Mouse (Mus musculus) olfactory bulb, adult 2 months (tissue): ENCODE results near the gene Ereg. TPM values are rescaled to one million over a fixed set of nuclear protein-coding genes. Genes with fewer than 3 reads are reported as not detected.

Experiments
- H3K27ac ChIP-seq: fragments of 200-500 bp; 2 replicates; pipeline ENCODE4 v1.5.1; 2012; ENCODE audit warnings: low read depth, low read length; ENCODE audit not compliant: insufficient read depth
- H3K4me1 ChIP-seq: fragments of 200-500 bp; 2 replicates; pipeline ENCODE4 v1.6.1; 2012; ENCODE audit warnings: low read length; ENCODE audit not compliant: control insufficient read depth, insufficient read depth
- H3K4me3 ChIP-seq: fragments of 200-500 bp; 2 replicates; pipeline ENCODE4 v1.5.1; 2012; ENCODE audit warnings: mild to moderate bottlenecking, low read depth, low read length, moderate library complexity; ENCODE audit not compliant: insufficient read depth
- CTCF ChIP-seq: fragments of 200-500 bp; IDR thresholded peaks from 2 replicates; pipeline ENCODE4 v1.5.1; 2012; ENCODE audit warnings: low read depth, mild to moderate bottlenecking, low read length, moderate library complexity; ENCODE audit not compliant: insufficient read depth
- POLR2A ChIP-seq: fragments of 200-500 bp; IDR thresholded peaks from 2 replicates; pipeline ENCODE4 v1.6.1; 2012; ENCODE audit warnings: mild to moderate bottlenecking, low read depth, low read length, moderate library complexity; ENCODE audit not compliant: insufficient read depth
- whole genome bisulfite sequencing: fragments of 180-500 bp; shearing (Covaris S2); methylation state at CpG from one replicate; pipeline ENCODE4 v1.1.7; 2018; 5-methylcytosine and 5-hydroxymethylcytosine counted together
- polyA plus RNA-seq: library from polyadenylated mRNA; stranded (reverse); fragments of >200 nt; gene quantifications from 2 replicates; pipeline ENCODE4 v1.2.4, GENCODE M21; 2012; ENCODE audit warnings: low replicate concordance; ENCODE audit not compliant: missing spikeins, insufficient read depth, insufficient read length

Ereg gene
- polyA plus RNA-seq, 1 experiment: not detected

DNA sequence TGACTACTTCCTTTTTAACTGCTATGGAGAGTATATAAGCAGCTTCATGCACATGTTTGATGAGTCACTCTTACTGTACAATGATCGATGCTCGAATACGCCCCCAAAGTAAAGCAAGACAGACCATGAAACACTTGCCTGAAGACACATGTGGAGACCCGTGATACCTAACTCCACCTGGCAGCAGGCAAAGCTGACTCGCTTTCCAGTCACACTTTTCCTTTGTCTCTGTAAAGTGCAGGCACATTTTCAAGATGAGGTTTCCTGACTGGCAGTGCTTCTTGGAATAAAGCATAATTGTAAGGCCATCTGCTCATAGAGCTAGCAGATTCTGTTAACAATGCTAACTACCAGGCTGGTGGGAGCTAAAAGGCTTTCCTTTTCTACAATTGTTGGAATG lies 27.3 kb downstream of the Ereg start:
- Histone ChIP-seq H3K27ac (no peak overlapping the region), H3K4me1 (no peaks in the 10 kb centered on the region), H3K4me3 (no peak overlapping the region)
- TF ChIP-seq POLR2A (no peak), CTCF (no peak)
- WGBS: 83% methylated on average over 5 of the region's 5 CpGs

DNA sequence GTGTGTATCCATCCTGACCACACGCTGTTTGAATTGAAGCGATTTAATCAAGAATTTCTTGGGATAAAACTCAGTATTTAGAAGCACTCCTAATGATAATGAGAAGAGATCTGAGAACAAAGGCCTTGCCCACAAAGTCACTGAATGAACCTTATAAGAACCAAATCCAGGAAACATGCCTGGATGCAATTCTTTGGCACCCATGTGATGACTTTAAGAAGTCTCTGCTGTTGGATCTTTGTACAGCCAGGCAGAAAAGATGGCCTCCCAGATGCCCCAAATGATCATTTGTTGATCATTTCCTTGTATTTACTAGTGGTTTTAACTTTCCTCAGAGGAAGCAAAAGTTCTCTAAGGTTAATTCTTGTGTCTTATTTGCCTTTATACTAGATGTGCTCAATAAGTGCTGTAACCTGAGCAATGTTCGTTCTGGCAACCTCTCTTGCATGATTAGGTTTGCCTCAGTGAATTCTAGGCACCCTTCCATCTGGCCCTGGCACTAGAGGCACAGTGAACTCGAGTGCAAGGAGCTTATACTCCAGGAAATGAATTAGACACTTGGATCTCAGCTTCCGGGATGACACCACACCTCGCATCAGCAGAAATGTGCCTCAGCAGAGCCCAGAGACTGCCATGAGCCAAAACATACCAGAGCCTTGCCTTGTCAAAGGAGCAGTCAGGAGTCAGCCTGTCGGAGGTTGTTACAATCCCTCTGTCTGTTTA lies 29.7 kb downstream of the Ereg start:
- 55% methylated on average over 7 of the region's 7 CpGs for WGBS
- TF ChIP-seq CTCF (no peak), POLR2A (no peak)
- Histone ChIP-seq H3K4me3 (no peak overlapping the region), H3K4me1 (no peaks in the 10 kb centered on the region), H3K27ac (no peak overlapping the region)

DNA sequence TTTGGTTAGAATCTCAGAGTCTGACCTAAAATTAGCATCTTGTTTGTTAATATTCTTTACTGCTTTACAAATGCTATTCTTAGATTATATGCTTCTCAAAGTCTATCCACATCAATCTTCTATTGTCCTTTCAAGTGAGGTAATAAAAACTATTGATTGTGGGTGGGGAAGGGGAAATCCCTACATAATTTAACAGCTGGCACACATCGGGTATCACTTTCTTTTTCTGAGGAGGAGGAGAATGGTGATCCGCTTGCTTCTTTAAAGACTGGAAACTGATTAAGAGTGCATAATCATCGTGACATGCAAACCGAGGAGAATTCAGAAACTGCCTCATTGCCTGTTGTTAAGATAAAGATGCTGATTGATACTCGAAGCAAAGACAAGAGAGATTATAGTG lies 31.8 kb downstream of the Ereg start:
- no peaks in the 10 kb centered on the region for H3K4me1 ChIP-seq
- 44% methylated on average over 5 of the region's 5 CpGs for WGBS
- H3K4me3 ChIP-seq: no peak overlapping the region
- TF ChIP-seq CTCF (no peak), POLR2A (no peak)
- no peak overlapping the region for H3K27ac ChIP-seq

DNA sequence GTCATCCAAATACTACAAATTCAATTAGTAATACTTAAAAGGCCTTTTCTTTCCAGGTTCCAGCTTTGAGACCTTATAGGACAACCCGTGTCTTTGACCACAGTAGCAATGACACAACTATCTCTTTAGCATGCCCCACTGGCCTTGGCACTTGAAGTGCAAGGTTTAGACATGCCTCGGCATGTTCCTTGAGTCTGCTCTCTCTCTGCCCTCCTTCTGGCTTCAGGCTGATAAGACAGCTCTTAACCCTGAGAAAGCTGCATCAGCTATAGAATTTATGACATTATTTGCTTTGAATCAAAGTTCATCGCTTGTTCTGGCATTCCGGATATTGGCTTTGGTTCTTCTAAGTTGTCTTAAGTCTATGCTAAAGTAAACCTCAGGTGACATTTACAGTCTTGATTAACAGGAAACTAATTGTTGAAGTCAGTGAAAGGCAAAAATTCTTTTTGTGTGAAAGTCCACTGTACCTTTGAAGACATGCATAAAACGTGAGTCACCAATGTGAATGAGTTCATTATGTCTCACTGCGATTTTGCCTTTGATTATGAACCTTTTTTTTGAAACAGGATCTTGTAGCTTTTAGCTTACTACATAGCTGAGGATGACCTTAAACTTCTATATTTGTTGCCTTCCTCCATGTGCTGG lies 35.7 kb downstream of the Ereg start:
- TF ChIP-seq CTCF: no peak
- TF ChIP-seq POLR2A: no peak
- no peak overlapping the region for H3K27ac ChIP-seq
- WGBS: 90% methylated on average over 6 of the region's 6 CpGs
- H3K4me3 ChIP-seq: no peak overlapping the region
- H3K4me1 ChIP-seq: no peaks in the 10 kb centered on the region

DNA sequence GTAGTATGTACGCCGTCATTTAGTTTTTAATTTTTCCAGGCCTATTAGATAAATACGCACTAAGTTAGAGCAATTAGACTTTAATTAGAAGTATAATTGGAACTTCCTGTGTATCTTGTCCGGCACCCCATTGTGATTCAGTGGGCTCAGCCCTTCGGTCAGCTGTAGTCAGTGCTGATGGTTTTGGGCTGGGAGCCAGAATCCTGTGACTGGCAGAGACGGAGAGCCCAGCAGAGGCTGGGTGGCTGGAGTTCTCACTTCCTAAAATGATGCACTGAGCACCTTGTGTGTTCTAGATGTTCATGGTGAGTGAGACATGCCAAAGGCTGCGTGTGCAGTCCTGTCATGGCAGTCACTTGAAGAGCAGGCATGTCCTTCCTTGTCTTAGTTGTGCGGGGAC lies 36.6 kb downstream of the Ereg start:
- Histone ChIP-seq H3K4me3 (no peak overlapping the region), H3K27ac (no peak overlapping the region), H3K4me1 (no peaks in the 10 kb centered on the region)
- WGBS: 70% methylated on average over 8 of the region's 8 CpGs
- TF ChIP-seq POLR2A: no peak

DNA sequence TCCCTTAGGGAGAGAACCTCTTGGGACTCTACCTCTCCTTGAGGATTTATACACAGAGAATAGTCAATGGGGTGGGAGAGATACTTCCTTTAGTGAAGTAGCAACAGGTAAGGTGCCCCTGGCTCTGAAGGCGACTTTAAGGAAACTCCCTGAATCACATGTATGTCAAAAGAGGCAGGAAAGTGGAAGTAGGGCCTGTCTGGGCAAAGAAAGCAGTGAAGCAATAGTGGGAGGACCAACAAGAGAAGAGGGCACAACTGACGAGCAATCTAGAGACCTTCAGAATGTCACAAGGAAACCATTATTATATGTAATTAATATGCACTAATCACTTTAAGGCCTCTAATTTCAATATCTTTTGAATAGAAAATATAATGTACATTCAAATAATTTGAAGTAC lies 39.5 kb downstream of the Ereg start:
- 89% methylated on average over 2 of the region's 2 CpGs for WGBS
- no peak for TF ChIP-seq POLR2A
- no peak for TF ChIP-seq CTCF
- Histone ChIP-seq H3K27ac (no peak overlapping the region), H3K4me1 (no peaks in the 10 kb centered on the region), H3K4me3 (no peak overlapping the region)

DNA sequence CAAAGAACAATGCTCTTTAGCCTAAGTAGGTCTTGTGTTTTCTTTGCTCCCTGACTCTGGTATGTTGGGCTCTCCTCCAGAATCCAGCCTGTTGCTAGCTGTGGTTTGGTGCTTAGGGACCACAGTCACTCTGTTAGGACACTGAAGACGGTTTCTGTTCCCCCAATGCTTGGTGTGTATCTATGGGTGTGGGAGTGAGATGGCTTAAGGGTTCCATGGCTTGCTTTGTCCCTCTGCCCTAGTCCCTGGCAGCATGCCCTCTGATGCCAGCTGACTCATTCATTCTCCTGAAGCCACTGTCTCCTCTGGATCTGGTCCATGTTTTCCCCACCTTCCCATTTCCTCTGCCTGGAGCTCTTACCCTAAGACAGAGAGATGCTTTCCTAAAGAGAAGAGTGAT lies 40.2 kb downstream of the Ereg start:
- Histone ChIP-seq H3K4me3 (no peak overlapping the region), H3K4me1 (no peaks in the 10 kb centered on the region), H3K27ac (no peak overlapping the region)
- TF ChIP-seq POLR2A: no peak
- no peak for TF ChIP-seq CTCF
- WGBS: 83% methylated on average over 1 of the region's 1 CpGs

DNA sequence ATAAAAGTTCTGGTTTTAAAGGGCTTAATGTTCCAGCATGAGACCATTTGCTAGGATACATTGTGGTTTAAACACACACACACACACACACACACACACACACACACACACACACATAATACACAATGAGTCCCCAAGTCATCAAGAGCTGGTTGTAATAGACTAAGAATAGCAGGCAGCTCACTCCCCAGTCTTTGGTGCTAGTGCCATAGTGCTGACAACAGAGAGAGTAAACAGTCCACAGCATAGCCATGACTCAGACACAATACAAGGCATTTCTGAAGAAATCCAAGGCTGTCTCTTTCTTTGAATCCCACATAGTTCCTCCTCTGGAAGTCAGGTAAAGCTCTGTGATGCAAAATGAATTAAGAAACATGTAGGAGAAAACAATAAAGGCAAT lies 44.2 kb downstream of the Ereg start:
- H3K4me1 ChIP-seq: no peaks in the 10 kb centered on the region
- TF ChIP-seq CTCF (no peak), POLR2A (no peak)
- H3K27ac ChIP-seq: no peak overlapping the region
- H3K4me3 ChIP-seq: no peak overlapping the region

DNA sequence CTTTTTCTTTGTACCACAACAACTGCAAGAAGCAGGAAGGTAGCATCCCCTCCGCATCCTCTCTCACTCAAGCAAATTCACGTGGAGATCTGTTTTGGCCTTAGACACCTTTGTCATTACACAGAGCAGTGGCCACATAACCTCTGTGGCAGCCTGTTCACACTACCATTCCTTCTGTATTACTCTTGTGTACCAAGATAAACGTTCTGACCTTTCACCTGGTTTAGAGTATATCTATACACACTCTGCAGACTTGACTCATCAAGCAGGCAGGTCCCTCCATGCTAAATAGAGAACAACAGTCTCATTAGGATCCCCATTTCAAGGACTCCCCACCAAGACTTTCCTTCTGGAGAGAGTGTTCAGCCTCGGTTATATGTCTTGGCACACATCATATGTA lies 49.0 kb downstream of the Ereg start:
- 87% methylated on average over 4 of the region's 4 CpGs for WGBS
- no peak overlapping the region for H3K4me3 ChIP-seq
- no peak overlapping the region for H3K27ac ChIP-seq
- no peak for TF ChIP-seq CTCF
- TF ChIP-seq POLR2A: no peak
- H3K4me1 ChIP-seq: no peaks in the 10 kb centered on the region

DNA sequence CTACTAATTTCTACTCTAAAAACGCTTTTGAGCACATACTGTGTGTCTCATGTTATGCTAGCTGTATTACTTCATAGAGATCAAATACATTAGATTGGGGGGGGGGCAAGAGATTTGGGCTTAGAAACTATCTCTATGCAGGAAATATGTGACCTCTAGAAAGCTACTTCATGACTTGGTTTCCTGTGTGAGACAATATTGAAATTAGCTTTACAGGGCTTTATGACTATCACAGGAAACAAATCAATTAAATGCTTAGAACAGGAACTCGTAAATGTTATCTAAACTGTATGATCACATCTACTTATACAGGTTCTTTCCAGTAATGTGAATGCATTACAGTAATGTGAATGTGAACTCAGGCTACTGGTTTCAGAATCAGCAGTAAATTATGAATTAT lies 49.7 kb downstream of the Ereg start:
- no peak overlapping the region for H3K27ac ChIP-seq
- TF ChIP-seq CTCF: no peak
- H3K4me1 ChIP-seq: no peaks in the 10 kb centered on the region
- H3K4me3 ChIP-seq: no peak overlapping the region
- 90% methylated on average over 2 of the region's 2 CpGs for WGBS
